Mouse (Mus musculus) liver, adult 2 months (tissue): ENCODE measurements at regions not wholly inside any gene's neighbourhood (a gene's known extent, or its start where the extent isn't known, plus 50 kb on each side); places are given as distances from the start of the nearest gene placed in this dataset.

Experiments
- DNase-seq: peaks from one replicate; pipeline ENCODE4 v3.0.0-alpha.2; 2011; ENCODE audit warnings: low read depth, low spot score; ENCODE audit errors: extremely low read depth
- H3K27ac ChIP-seq: fragments of 200-500 bp; replicated peaks from 2 replicates; pipeline ENCODE4 v1.5.1; 2012; ENCODE audit warnings: low read depth, mild to moderate bottlenecking, control low read depth, inconsistent platforms, low read length; ENCODE audit not compliant: insufficient read depth
- H3K27me3 ChIP-seq: fragments of 200-500 bp; 2 replicates; pipeline ENCODE4 v1.6.1; 2012; ENCODE audit warnings: mild to moderate bottlenecking, moderate library complexity, low read length, inconsistent platforms; ENCODE audit not compliant: control insufficient read depth, insufficient read depth
- H3K36me3 ChIP-seq: fragments of 200-500 bp; 2 replicates; pipeline ENCODE4 v1.6.1; 2012; ENCODE audit warnings: low read length, inconsistent platforms; ENCODE audit not compliant: control insufficient read depth, insufficient read depth
- H3K4me1 ChIP-seq: fragments of 200-500 bp; 2 replicates; pipeline ENCODE4 v1.6.1; 2011; ENCODE audit warnings: low read length; ENCODE audit not compliant: control insufficient read depth, insufficient read depth
- H3K4me3 ChIP-seq: fragments of 200-500 bp; 2 replicates; pipeline ENCODE4 v1.5.1; 2011; ENCODE audit warnings: low read depth, mild to moderate bottlenecking, control low read depth, low read length, moderate library complexity; ENCODE audit not compliant: insufficient read depth
- H3K79me2 ChIP-seq: fragments of 200-500 bp; 2 replicates; pipeline ENCODE4 v1.6.1; 2012; ENCODE audit warnings: inconsistent platforms, mild to moderate bottlenecking, low read length, moderate library complexity; ENCODE audit not compliant: control insufficient read depth, insufficient read depth
- H3K9ac ChIP-seq: fragments of 200-500 bp; 2 replicates; pipeline ENCODE4 v1.6.1; 2012; ENCODE audit warnings: low read depth, mild to moderate bottlenecking, control low read depth, inconsistent platforms, low read length
- CTCF ChIP-seq: fragments of 200-500 bp; IDR thresholded peaks from 2 replicates; pipeline ENCODE4 v1.5.1; 2011; ENCODE audit warnings: low read depth, low read length, control low read depth
- POLR2A ChIP-seq: fragments of 200-500 bp; IDR thresholded peaks from 2 replicates; pipeline ENCODE4 v1.6.1; 2011; ENCODE audit warnings: low read length, control low read depth; ENCODE audit not compliant: insufficient read depth; ENCODE audit errors: extremely low read depth
- WGBS: fragments of 180-500 bp; shearing (Covaris S2); methylation state at CpG from one replicate; pipeline ENCODE4 v1.1.7; 2018; 5-methylcytosine and 5-hydroxymethylcytosine counted together

DNA sequence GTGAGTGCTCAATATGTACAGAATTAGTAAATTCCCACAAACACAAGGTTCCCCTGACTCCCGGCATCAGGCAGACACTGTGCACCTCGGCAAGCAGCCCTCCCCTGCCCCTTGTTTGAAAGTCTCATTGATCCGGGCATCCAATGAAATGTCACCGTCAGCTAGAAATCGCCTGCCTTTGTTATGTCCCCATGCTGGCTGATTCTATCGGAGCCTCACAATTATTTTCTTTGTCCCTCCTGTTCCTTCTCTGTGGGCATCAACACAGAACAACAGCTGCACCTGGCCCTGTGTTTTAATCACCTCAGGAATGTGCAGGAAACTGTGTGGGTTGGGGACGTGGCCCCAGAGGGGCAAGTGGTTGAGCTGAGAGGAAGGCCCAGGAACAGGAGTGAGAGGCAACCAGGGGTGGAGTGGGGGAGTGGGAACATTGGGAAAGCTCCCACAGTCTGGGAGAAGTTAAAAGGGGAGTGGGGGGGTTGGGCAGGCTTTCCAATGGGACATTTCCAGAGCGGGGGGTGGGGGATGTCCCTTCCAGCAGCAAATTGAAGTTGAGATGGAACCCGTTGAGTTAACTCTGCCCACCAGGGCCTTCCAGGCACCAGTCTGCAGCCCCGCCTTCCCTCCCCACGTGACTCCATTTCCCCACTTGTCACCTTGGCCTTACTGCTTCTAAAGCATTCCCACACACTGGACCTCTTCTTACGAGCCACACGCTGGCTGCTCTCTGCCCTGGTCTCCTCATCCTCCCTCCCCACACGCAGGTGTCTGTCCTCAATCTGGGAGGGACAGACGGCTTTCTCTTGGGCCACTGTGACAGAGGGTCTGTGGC lies 224.4 kb downstream of the Prex1 start:
- 76% methylated on average over 15 of the region's 15 CpGs for WGBS
- H3K36me3 ChIP-seq, result no peaks in the 10 kb centered on the region
- no peaks in the 10 kb centered on the region for H3K4me1 ChIP-seq
- no peak for TF ChIP-seq POLR2A
- TF ChIP-seq CTCF, result no peak
- no peak for DNase-seq
- no peak overlapping the region for H3K27ac ChIP-seq
- H3K4me3 ChIP-seq, result no peak overlapping the region
- H3K79me2 ChIP-seq, result no peaks in the 10 kb centered on the region
- H3K9ac ChIP-seq, result no peak overlapping the region
- no peaks in the 10 kb centered on the region for H3K27me3 ChIP-seq

DNA sequence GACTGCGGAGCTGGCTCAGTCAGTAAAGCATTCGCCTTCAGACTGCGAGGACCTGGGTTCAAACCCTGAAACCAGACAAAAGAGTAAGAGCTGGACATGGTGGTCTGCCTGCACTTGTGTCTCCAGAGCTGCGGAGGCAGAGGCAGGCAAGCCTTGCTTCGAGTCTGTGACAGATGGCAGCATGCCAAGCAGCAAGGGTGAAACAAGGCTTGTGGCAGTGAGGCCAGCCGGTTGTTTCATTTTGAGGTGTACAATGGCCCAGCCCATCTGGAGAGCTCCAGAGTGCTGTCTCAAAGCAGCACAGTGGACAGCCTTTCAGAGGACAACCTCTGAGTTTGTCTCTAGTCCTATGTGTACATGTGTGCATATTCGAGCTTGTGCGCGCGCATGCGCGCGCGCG lies 225.9 kb downstream of the Prex1 start:
- no peaks in the 10 kb centered on the region for H3K4me1 ChIP-seq
- H3K27ac ChIP-seq, result no peak overlapping the region
- H3K4me3 ChIP-seq, result no peak overlapping the region
- WGBS, result 82% methylated on average over 15 of the region's 15 CpGs
- H3K9ac ChIP-seq, result no peak overlapping the region
- H3K27me3 ChIP-seq, result no peaks in the 10 kb centered on the region
- H3K79me2 ChIP-seq, result no peaks in the 10 kb centered on the region
- no peak for DNase-seq
- no peak for TF ChIP-seq POLR2A
- no peak for TF ChIP-seq CTCF
- no peaks in the 10 kb centered on the region for H3K36me3 ChIP-seq

GRCm38 (mm10) chr2:166485788-166486187 lies 227.8 kb downstream of the Prex1 start:
- 57% methylated on average over 4 of the region's 4 CpGs for WGBS
- H3K4me3 ChIP-seq, result no peak overlapping the region
- no peak overlapping the region for H3K9ac ChIP-seq
- DNase-seq, result peak; percentile 2
- H3K27me3 ChIP-seq, result no peaks in the 10 kb centered on the region
- no peaks in the 10 kb centered on the region for H3K4me1 ChIP-seq
- no peaks in the 10 kb centered on the region for H3K79me2 ChIP-seq
- no peak overlapping the region for H3K27ac ChIP-seq
- no peaks in the 10 kb centered on the region for H3K36me3 ChIP-seq
- TF ChIP-seq CTCF, result no peak
- TF ChIP-seq POLR2A, result no peak

GRCm38 (mm10) chr2:166485361-166485760 lies 228.3 kb downstream of the Prex1 start:
- no peaks in the 10 kb centered on the region for H3K4me1 ChIP-seq
- no peak for DNase-seq
- no peaks in the 10 kb centered on the region for H3K36me3 ChIP-seq
- H3K9ac ChIP-seq, result no peak overlapping the region
- WGBS, result 71% methylated on average over 6 of the region's 6 CpGs
- H3K4me3 ChIP-seq, result no peak overlapping the region
- H3K27ac ChIP-seq, result no peak overlapping the region
- TF ChIP-seq CTCF (no peak), POLR2A (no peak)
- no peaks in the 10 kb centered on the region for H3K27me3 ChIP-seq
- H3K79me2 ChIP-seq, result no peaks in the 10 kb centered on the region

- no peak overlapping the region for H3K27ac ChIP-seq
- DNase-seq, result no peak
- H3K9ac ChIP-seq, result no peak overlapping the region
- WGBS, result 84% methylated on average over 6 of the region's 6 CpGs
- H3K79me2 ChIP-seq, result no peaks in the 10 kb centered on the region
- no peak overlapping the region for H3K4me3 ChIP-seq
- no peaks in the 10 kb centered on the region for H3K36me3 ChIP-seq
- no peaks in the 10 kb centered on the region for H3K27me3 ChIP-seq
- TF ChIP-seq POLR2A, result no peak
- no peak for TF ChIP-seq CTCF
- no peaks in the 10 kb centered on the region for H3K4me1 ChIP-seq
Observed at GRCm38 (mm10) chr2:166483617-166484319, 229.9 kb downstream of the Prex1 start.
